Mouse (Mus musculus) bone marrow, adult 2 months (tissue): ENCODE data around the gene Nono. TPM values are rescaled to one million over a fixed set of nuclear protein-coding genes. Genes with fewer than 3 reads are reported as not detected.
A peak's percentile ranks its signal among the peaks of the same experiment; 100 is the strongest.

Experiments used
- H3K27ac ChIP-seq: fragments of 200-500 bp; 2 replicates; pipeline ENCODE4 v1.5.1; 2012; ENCODE audit warnings: low read depth, mild to moderate bottlenecking, control low read depth, inconsistent platforms, low read length; ENCODE audit not compliant: control insufficient read depth, poor library complexity, insufficient read depth
- H3K4me1 ChIP-seq: fragments of 200-500 bp; 2 replicates; pipeline ENCODE4 v1.6.1; 2011; ENCODE audit warnings: low read length; ENCODE audit not compliant: control insufficient read depth, insufficient read depth
- H3K4me3 ChIP-seq: fragments of 200-500 bp; replicated peaks from 2 replicates; pipeline ENCODE3; 2011; ENCODE audit warnings: mild to moderate bottlenecking, low read depth, low read length, control low read depth; ENCODE audit not compliant: control insufficient read depth
- CTCF ChIP-seq: fragments of 200-500 bp; IDR thresholded peaks from 2 replicates; pipeline ENCODE4 v1.5.1; 2011; ENCODE audit warnings: low read length, control low read depth; ENCODE audit not compliant: control insufficient read depth, insufficient read depth
- POLR2A ChIP-seq: fragments of 200-500 bp; IDR thresholded peaks from 2 replicates; pipeline ENCODE4 v1.6.1; 2011; ENCODE audit warnings: low read depth, mild to moderate bottlenecking, control low read depth, low read length, borderline replicate concordance; ENCODE audit not compliant: control insufficient read depth
- WGBS: fragments of 180-500 bp; shearing (Covaris S2); methylation state at CpG from one replicate; pipeline ENCODE4 v1.1.7; 2018; 5-methylcytosine and 5-hydroxymethylcytosine counted together
- polyA plus RNA-seq: library from polyadenylated mRNA; stranded (reverse); fragments of >200 nt; gene quantifications from 2 replicates; pipeline ENCODE4 v1.2.4, GENCODE M21; 2011; ENCODE audit warnings: low replicate concordance; ENCODE audit not compliant: missing spikeins, insufficient read depth, insufficient read length

Nono gene
- polyA plus RNA-seq, 1 experiment: 164 TPM

GRCm38 (mm10) chrX:101418946-101419724, 10.0 kb upstream of the Nono start:
- no peak overlapping the region; the same call in 1 of the 2 replicates for H3K27ac ChIP-seq
- 10% methylated on average over 34 of the region's 36 CpGs for WGBS
- TF ChIP-seq POLR2A (no peak), CTCF (no peak)
- H3K4me1 ChIP-seq: no peaks in the 10 kb centered on the region
- peak overlapping the region; percentile 81 for H3K4me3 ChIP-seq

- 9% methylated on average over 53 of the region's 54 CpGs for WGBS
- Histone ChIP-seq H3K27ac (no peak overlapping the region), H3K4me1 (no peaks in the 10 kb centered on the region), H3K4me3 (peak overlapping the region; percentile 81)
- TF ChIP-seq POLR2A (0 out of 2 replicates have a peak, but pooled peaks have one; percentile 35), CTCF (no peak)
These were observed 9.1 kb upstream of the Nono start for GRCm38 (mm10) chrX:101419725-101420699.

- no peaks in the 10 kb centered on the region for H3K4me1 ChIP-seq
- TF ChIP-seq CTCF: no peak
- TF ChIP-seq POLR2A: no peak
- peak within 1 kb of the TSS; percentile 81 for H3K4me3 ChIP-seq
- H3K27ac ChIP-seq: no peak within 1 kb of the TSS
- 36% methylated on average over 4 of the region's 4 CpGs for WGBS
These were observed 8.4 kb upstream of the Nono start, which contains the start of gene Zmym3 for GRCm38 (mm10) chrX:101420700-101421095. TSS of gene Zmym3 (minus strand) at chrX:101420849.

- Histone ChIP-seq H3K4me1 (no peaks in the 10 kb centered on the region), H3K27ac (no peak overlapping the region), H3K4me3 (no peak overlapping the region)
- TF ChIP-seq POLR2A: no peak
- no peak for TF ChIP-seq CTCF
- WGBS: 89% methylated on average over 2 of the region's 2 CpGs
These were observed 5.7 kb upstream of the Nono start for GRCm38 (mm10) chrX:101423462-101423861.

- 0% methylated on average over 1 of the region's 1 CpGs for WGBS
- TF ChIP-seq POLR2A (no peak), CTCF (peak; percentile 31; the same call in 1 of the 2 replicates)
- Histone ChIP-seq H3K27ac (no peak overlapping the region), H3K4me1 (no peaks in the 10 kb centered on the region), H3K4me3 (no peak overlapping the region)
These were observed 1.3 kb upstream of the Nono start for GRCm38 (mm10) chrX:101427774-101428173.

GRCm38 (mm10) chrX:101428785-101429141, 355 bp upstream of the Nono start:
- Histone ChIP-seq H3K4me3 (peak overlapping the region; percentile 77), H3K27ac (peak overlapping the region; percentile 92; the same call in 1 of the 2 replicates), H3K4me1 (no peaks in the 10 kb centered on the region)
- no peak for TF ChIP-seq CTCF
- 24% methylated on average over 7 of the region's 7 CpGs for WGBS

GRCm38 (mm10) chrX:101429976-101430375, 858 bp downstream of the Nono start:
- no peaks in the 10 kb centered on the region for H3K4me1 ChIP-seq
- TF ChIP-seq POLR2A (no peak), CTCF (no peak)
- whole genome bisulfite sequencing: 24% methylated on average over 14 of the region's 14 CpGs

GRCm38 (mm10) chrX:101448886-101449475, 19.9 kb downstream of the Nono start, which contains the start of gene Itgb1bp2:
TSS of gene Itgb1bp2 (plus strand) at chrX:101449088.
- H3K4me3 ChIP-seq: no peak within 1 kb of the TSS
- 76% methylated on average over 4 of the region's 4 CpGs for WGBS

More at GRCm38 (mm10) chrX:101429976-101430375, 858 bp downstream of the Nono start:
- H3K27ac ChIP-seq: peak overlapping the region; percentile 89
- H3K4me3 ChIP-seq: peak overlapping the region; percentile 88

More at GRCm38 (mm10) chrX:101448886-101449475, 19.9 kb downstream of the Nono start, which contains the start of gene Itgb1bp2:
- no peak within 1 kb of the TSS for H3K27ac ChIP-seq
- TF ChIP-seq POLR2A (no peak), CTCF (no peak)
- H3K4me1 ChIP-seq: no peaks in the 10 kb centered on the region
